Mouse (Mus musculus): ENCODE data around the gene Hccs.

DNA sequence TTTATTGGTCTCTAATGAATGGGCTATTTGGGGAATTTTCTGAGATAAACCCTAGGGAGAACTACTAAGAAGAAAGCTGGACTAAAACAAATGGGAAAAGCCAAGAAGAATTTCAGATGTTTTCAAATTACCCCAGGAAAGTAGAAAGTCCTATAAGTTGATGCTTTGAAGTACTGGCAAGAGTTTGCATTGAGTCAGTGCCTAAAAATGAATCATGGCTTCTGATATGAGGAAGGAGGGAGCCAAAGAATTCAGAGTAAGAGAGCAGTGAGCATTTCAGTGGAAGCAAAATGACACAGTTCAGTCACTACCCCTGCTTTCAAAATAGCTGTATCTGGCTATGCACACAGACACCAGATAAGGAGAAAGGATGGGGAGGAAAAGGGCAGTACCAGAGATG lies 63.4 kb downstream of the Hccs start:
- TF ChIP-seq CTCF (IDR thresholded peaks at IDR 0.05; ENCODE audit: low read depth, low read length) (no peak), POLR2A (IDR thresholded peaks at IDR 0.05; ENCODE audit: extremely low read depth, insufficient read depth, low read length) (no peak)

Data from liver, adult 2 months (tissue).